Mouse (Mus musculus) midbrain, postnatal 0 days (tissue): Measurements from ENCODE around the gene Tespa1. TPM values are rescaled to one million over a fixed set of nuclear protein-coding genes. Genes with fewer than 3 reads are reported as not detected.
"Not testable (repeated sequence)": the region's sequence is repeated elsewhere in the genome, so short reads cannot be mapped to it uniquely, and the experiment has no call there.

Source experiments
- ATAC-seq: fragments of 200-750 bp; cut with Nextera tagmentation; 2 replicates; pipeline ENCODE4 v1.8.0; 2017; ENCODE audit warnings: moderate number of reproducible peaks, mild to moderate bottlenecking, moderate TSS enrichment, moderate library complexity; ENCODE audit not compliant: low FRiP score
- DNase-seq: peaks from one replicate; pipeline ENCODE4 v3.0.0-alpha.2; 2015; ENCODE audit warnings: low spot score
- H3K27ac ChIP-seq: fragments of 300-500 bp; sonication (generic); 2 replicates; pipeline ENCODE4 v1.5.1; 2014; ENCODE audit warnings: low read depth, mild to moderate bottlenecking, low read length, mixed read lengths
- H3K27me3 ChIP-seq: fragments of 300-500 bp; sonication (generic); 2 replicates; pipeline ENCODE4 v1.6.1; 2014; ENCODE audit warnings: low read length, control low read depth, mixed read lengths; ENCODE audit not compliant: insufficient read depth
- H3K36me3 ChIP-seq: fragments of 300-500 bp; sonication (generic); 2 replicates; pipeline ENCODE4 v1.6.1; 2014; ENCODE audit warnings: low read length, control low read depth, mixed read lengths; ENCODE audit not compliant: insufficient read depth
- H3K4me1 ChIP-seq: fragments of 300-500 bp; sonication (generic); 2 replicates; pipeline ENCODE4 v1.6.1; 2014; ENCODE audit warnings: mild to moderate bottlenecking, control low read depth, antibody characterized with exemption, low read length, mixed read lengths; ENCODE audit not compliant: insufficient read depth
- H3K4me2 ChIP-seq: fragments of 300-500 bp; sonication (generic); 2 replicates; pipeline ENCODE4 v1.6.1; 2014; ENCODE audit warnings: low read depth, mild to moderate bottlenecking, low read length, mixed read lengths; ENCODE audit not compliant: poor library complexity, severe bottlenecking
- H3K4me3 ChIP-seq: fragments of 300-500 bp; sonication (generic); 2 replicates; pipeline ENCODE4 v1.5.1; 2014; ENCODE audit warnings: low read depth, mild to moderate bottlenecking, low read length, moderate library complexity
- H3K9ac ChIP-seq: fragments of 300-500 bp; sonication (generic); replicated peaks from 2 replicates; pipeline ENCODE4 v1.6.1; 2014; ENCODE audit warnings: mild to moderate bottlenecking, low read length, moderate library complexity, mixed read lengths; ENCODE audit not compliant: poor library complexity, severe bottlenecking
- H3K9me3 ChIP-seq: fragments of 300-500 bp; sonication (generic); 2 replicates; pipeline ENCODE4 v1.6.1; 2016; ENCODE audit warnings: low read length, control low read depth
- CTCF ChIP-seq: IDR thresholded peaks from 2 replicates; pipeline ENCODE4 v1.5.1; 2016; ENCODE audit warnings: antibody characterized with exemption, mild to moderate bottlenecking
- whole genome bisulfite sequencing: fragments of 180-500 bp; shearing (Covaris S2); extraction: QIAGEN DNeasy Blood & Tissue Kit; methylation state at CpG from one replicate; pipeline ENCODE4 v1.1.7; 2014; 5-methylcytosine and 5-hydroxymethylcytosine counted together
- polyA plus RNA-seq: library from polyadenylated mRNA; unstranded; fragments of >200 nt; fragmentation: Nextera tagmentation; extraction: Ambion mirVana; gene quantifications from 2 replicates; pipeline ENCODE4 v1.2.1, GENCODE M21; 2015
- total RNA-seq: library from RNA; depleted of rRNA; stranded (reverse); fragments of >200 nt; gene quantifications from 2 replicates; pipeline ENCODE4 v1.2.3, GENCODE M21; 2014

Tespa1 gene
- total and polyA plus RNA-seq, 2 experiments from 2014 or later: not detected

GRCm38 (mm10) chr10:130288007-130288406, 34.7 kb upstream of the Tespa1 start:
- Histone ChIP-seq H3K27me3 (no peaks in the 10 kb centered on the region), H3K4me2 (no peak overlapping the region), H3K27ac (no peak overlapping the region), H3K9ac (no peak overlapping the region), H3K9me3 (no peaks in the 10 kb centered on the region), H3K4me1 (no peaks in the 10 kb centered on the region), H3K36me3 (no peaks in the 10 kb centered on the region), H3K4me3 (no peak overlapping the region)
- ATAC-seq: no peak
- TF ChIP-seq CTCF: no peak
- no peak for DNase-seq
- 52% methylated on average over 3 of the region's 3 CpGs for WGBS

GRCm38 (mm10) chr10:130293741-130294408, 28.8 kb upstream of the Tespa1 start:
- Histone ChIP-seq H3K9ac (no peak overlapping the region), H3K4me2 (no peak overlapping the region), H3K27ac (no peak overlapping the region), H3K36me3 (no peaks in the 10 kb centered on the region), H3K27me3 (no peaks in the 10 kb centered on the region), H3K9me3 (no peaks in the 10 kb centered on the region), H3K4me1 (no peaks in the 10 kb centered on the region), H3K4me3 (no peak overlapping the region)
- ATAC-seq (no peak), DNase-seq (no peak)
- no peak for TF ChIP-seq CTCF
- 9% methylated on average over 3 of the region's 3 CpGs for WGBS

- TF ChIP-seq CTCF: peak; percentile 77
- not testable (repeated sequence) for H3K9me3 ChIP-seq, H3K27ac ChIP-seq, H3K4me3 ChIP-seq, ATAC-seq, H3K4me1 ChIP-seq, H3K36me3 ChIP-seq, H3K4me2 ChIP-seq, H3K9ac ChIP-seq, H3K27me3 ChIP-seq
- DNase-seq: peak; percentile 35
- WGBS: 13% methylated on average over 4 of the region's 4 CpGs
These were observed 23.9 kb upstream of the Tespa1 start for GRCm38 (mm10) chr10:130298748-130299147.

GRCm38 (mm10) chr10:130304138-130304537, 18.5 kb upstream of the Tespa1 start:
- not testable (repeated sequence) for H3K4me3 ChIP-seq, H3K27me3 ChIP-seq, H3K9me3 ChIP-seq, H3K4me2 ChIP-seq, H3K9ac ChIP-seq, ATAC-seq, H3K4me1 ChIP-seq, H3K27ac ChIP-seq, DNase-seq, H3K36me3 ChIP-seq
- 67% methylated on average over 3 of the region's 5 CpGs for WGBS

- Histone ChIP-seq H3K36me3 (no peaks in the 10 kb centered on the region), H3K4me1 (no peaks in the 10 kb centered on the region), H3K27me3 (no peaks in the 10 kb centered on the region), H3K4me3 (no peak overlapping the region), H3K27ac (no peak overlapping the region), H3K4me2 (no peak overlapping the region), H3K9me3 (no peaks in the 10 kb centered on the region), H3K9ac (no peak overlapping the region)
- TF ChIP-seq CTCF: no peak
- no peak for ATAC-seq
- DNase-seq: no peak
- WGBS: 85% methylated on average over 2 of the region's 2 CpGs
These were observed 11.0 kb upstream of the Tespa1 start for GRCm38 (mm10) chr10:130311534-130312227.

- no peaks in the 10 kb centered on the region for H3K4me1 ChIP-seq
- DNase-seq (no peak), ATAC-seq (no peak)
These were observed 9.1 kb upstream of the Tespa1 start for GRCm38 (mm10) chr10:130313531-130313930.

More at GRCm38 (mm10) chr10:130313531-130313930, 9.1 kb upstream of the Tespa1 start:
- Histone ChIP-seq H3K9me3 (no peaks in the 10 kb centered on the region), H3K4me2 (no peak overlapping the region), H3K4me3 (no peak overlapping the region), H3K36me3 (no peaks in the 10 kb centered on the region), H3K27ac (no peak overlapping the region), H3K9ac (no peak overlapping the region), H3K27me3 (no peaks in the 10 kb centered on the region)
- WGBS: 71% methylated on average over 1 of the region's 1 CpGs
- TF ChIP-seq CTCF: no peak
